Mouse (Mus musculus) embryo, embryonic 11 days (tissue): ENCODE data around the gene Mab21l3.
A peak's percentile ranks its signal among the peaks of the same experiment; 100 is the strongest.
"Not testable (repeated sequence)": the region's sequence is repeated elsewhere in the genome, so short reads cannot be mapped to it uniquely, and the experiment has no call there.

Experiments used
- DNase-seq: peaks from one replicate; pipeline ENCODE4 v3.0.0-alpha.2; 2015

Mab21l3 gene

DNA sequence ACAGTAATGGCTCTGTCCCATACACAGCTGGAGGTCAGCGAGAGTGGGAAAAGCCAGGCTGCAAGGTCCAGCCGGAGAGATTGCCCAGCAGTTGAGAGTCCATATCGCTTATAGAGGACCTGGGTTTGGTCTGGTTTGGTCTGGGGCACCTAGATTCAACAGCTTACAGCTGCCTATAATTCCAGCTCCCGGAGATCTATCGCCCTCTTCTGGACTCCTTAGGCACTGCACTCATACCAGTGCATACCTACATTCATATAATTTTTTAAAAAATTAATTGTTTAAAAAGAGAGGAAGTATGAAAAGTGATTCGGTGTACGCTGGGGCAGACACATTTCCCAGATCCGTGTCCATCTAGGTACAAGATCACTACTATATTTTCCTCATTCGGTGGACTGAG, 9.4 kb downstream of the Mab21l3 start:
- DNase-seq: no peak

GRCm38 (mm10) chr3:101836971-101837370, 11.8 kb downstream of the Mab21l3 start:
- no peak for DNase-seq

GRCm38 (mm10) chr3:101836532-101836931, 12.2 kb downstream of the Mab21l3 start:
- no peak for DNase-seq

GRCm38 (mm10) chr3:101836045-101836444, 12.7 kb downstream of the Mab21l3 start:
- DNase-seq: peak; percentile 91

GRCm38 (mm10) chr3:101831189-101831858, 17.4 kb downstream of the Mab21l3 start:
- DNase-seq: peak; percentile 42

DNA sequence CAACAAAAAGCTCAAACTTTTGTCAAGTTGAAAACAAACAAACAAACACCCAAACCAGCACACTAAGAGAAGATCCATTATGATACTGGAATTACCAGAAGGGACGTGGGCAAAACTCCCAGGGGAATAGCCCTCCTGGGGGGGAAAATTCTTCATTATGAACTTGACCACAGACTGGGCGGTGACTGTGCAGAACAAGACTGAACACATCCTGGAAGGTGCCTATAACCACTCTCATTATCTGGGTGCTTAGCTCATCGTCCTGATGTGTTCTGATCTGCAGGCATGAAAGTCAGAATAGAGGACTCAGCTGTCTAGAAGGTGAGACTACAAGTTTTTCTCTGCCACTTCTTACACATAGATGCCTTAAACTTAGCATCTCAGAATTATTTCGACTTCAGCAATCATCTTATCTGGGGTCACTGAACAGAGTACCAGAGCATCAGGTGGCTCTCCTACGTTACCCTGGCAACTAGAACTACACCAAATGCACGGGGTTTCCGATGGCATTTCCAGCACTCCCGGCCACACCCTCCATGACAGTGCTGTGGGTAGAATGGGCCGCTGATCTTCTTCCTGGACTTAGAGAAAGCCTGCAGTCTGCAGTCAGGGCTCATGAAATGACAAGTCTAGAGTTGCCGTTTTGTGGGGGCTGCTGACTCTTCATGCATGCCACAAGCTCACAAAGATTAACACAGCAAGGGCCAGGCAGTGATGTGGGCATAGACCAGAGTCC, 18.7 kb downstream of the Mab21l3 start:
- no peak for DNase-seq

- DNase-seq: no peak
Observed at GRCm38 (mm10) chr3:101828595-101828994, 20.2 kb downstream of the Mab21l3 start.

- DNase-seq: no peak
Observed at GRCm38 (mm10) chr3:101827220-101827715, 21.5 kb downstream of the Mab21l3 start.

- DNase-seq: no peak
Observed at GRCm38 (mm10) chr3:101824338-101824737, 24.4 kb downstream of the Mab21l3 start.

GRCm38 (mm10) chr3:101822052-101822451, 26.7 kb downstream of the Mab21l3 start:
- DNase-seq: no peak

DNA sequence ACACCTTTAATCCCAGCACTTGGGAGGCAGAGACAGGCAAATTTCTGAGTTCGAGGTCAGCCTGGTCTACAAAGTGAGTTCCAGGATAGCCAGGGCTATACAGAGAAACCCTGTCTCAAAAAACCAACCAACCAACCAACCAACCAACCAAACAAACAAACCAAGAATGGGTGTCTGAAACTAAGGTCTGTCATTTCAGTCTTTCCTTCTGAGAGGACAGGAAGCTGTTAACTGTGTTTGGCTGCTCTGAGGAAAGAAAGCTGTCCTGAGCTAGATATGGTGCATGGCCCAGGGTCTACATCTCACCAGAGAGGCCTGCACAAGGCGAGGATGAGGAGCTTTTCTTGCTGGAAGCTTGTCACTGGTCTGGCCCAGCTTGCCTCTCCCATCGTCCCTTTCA, 28.1 kb downstream of the Mab21l3 start:
- DNase-seq: not testable (repeated sequence)

- DNase-seq: no peak
Observed at GRCm38 (mm10) chr3:101816006-101816405, 32.8 kb downstream of the Mab21l3 start.

DNA sequence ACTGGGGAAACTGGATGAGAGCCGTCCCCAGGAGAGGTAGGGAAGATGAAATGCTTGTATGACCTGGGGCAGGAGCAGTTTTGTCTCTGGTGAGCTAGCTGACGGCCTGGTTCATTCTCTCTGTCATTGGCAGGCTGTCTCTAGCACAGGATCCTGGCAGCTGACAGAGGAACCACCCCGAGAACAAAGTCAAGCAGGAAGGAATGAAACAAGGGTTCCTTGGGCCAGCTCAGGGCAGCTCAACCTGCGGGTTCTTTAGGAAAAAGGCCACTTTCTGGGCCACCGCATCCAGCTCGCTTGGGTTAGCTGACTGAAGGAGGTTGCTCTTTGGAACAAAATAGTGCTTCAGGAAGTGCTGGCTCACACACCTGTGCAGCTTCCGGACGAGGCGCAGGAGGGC, 34.0 kb downstream of the Mab21l3 start:
- DNase-seq: no peak

GRCm38 (mm10) chr3:101812341-101812962, 36.3 kb downstream of the Mab21l3 start:
- peak; percentile 85 for DNase-seq

- DNase-seq: no peak
Observed at GRCm38 (mm10) chr3:101811931-101812330, 36.8 kb downstream of the Mab21l3 start.

DNA sequence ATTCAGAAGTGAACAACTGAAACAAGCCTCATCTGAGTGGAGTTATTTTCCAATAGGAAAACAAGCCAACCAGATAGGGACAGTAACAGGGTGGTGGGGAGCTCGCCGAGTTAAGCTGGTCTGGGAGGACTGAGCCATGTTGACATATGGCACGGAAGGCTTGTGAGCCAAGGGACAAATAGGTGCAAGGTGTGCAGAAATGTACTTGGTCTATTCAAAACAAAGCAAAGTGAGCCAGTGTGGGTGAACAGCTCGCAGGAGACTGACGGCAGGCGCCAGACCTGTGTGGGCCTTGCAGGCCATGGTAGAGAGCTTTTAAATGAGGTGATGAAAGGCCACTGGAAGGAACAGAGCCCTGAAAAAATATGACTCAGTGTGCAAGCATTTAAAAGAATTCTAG, 41.1 kb downstream of the Mab21l3 start:
- no peak for DNase-seq

- DNase-seq: no peak
Observed at GRCm38 (mm10) chr3:101806941-101807340, 41.8 kb downstream of the Mab21l3 start.

DNA sequence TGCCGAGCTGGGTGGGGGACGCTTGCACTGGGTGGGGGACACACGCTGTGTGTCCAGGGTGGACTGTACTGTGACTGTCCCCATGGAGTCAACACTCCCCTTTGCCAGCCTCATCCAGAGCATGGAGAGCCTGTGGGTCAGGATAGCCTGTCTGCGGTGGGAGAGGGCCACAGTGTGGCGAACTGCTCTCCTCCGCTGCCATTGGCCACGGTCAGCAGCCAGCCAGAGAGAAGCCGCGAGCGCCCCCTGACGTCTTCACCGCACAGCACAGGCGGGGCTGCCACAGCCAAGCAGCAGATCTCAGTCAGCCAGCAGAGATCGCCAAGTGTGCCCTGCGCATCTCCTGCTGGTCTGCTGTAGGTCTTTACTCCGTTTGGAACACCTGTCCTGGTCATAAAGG, 42.6 kb downstream of the Mab21l3 start:
- peak; percentile 89 for DNase-seq

GRCm38 (mm10) chr3:101805562-101806004, 43.2 kb downstream of the Mab21l3 start:
- DNase-seq: peak; percentile 58

- DNase-seq: no peak
Observed at GRCm38 (mm10) chr3:101804971-101805561, 43.7 kb downstream of the Mab21l3 start.

DNA sequence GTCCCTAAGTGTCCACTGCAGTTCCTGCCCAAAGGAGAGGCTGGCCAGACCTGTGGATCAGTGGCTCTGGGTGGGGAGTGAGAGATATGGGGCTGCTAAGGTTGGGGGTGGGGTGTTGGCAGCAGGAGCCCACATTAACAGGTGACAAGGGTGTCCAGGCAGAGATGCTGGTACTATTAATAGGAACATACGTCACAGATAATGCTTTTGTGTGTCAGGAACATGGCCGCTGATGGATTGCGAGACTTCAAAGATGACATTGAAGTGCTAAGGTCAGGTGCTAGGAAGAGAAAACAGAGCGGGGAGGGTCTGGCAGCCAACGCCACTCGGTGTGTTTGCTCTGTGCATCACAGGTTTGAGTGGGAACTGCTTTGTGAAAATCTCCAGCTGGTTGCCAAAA, 44.4 kb downstream of the Mab21l3 start:
- DNase-seq: no peak

DNA sequence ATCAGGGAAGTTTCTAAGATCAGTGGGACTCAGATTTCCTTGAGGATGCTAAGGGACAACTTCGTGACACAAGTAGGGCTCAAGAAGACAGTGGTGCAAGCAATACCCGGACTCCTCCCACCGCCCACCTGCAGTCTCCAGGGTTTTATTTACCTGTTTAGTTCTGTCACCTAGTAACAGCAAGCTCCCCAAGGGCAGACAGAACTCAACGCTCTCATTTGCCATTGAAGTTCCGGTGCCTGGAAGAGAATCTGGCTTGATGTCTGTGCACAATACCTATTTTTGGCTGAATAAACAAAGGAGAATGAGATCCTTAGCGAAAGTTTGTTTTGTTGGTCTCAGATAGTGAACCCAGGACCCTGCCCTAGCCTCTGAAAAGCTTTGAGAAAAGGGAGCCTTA, 45.0 kb downstream of the Mab21l3 start:
- no peak for DNase-seq

DNA sequence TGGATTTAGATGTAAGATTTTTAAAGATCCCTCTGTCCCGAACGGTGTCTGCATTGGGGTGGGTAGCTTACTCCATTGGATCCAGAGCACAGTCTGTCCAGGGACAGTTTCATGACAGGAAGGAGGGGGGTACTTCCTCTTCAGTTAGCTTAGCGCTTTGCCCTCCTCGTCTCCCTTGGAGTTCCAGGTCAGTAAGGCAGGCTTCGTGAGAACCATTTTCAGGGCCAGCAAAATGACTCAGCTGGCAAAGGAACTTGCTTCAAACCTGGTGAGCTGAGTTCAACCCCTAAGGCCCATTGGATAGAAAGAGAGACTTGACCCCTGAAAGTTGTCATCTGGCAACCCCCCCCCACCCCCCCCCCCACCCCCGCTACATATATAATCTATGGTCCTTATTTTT, 46.0 kb downstream of the Mab21l3 start:
- no peak for DNase-seq
